Mouse (Mus musculus): ENCODE results near the gene Agbl4. TPM values are rescaled to one million over a fixed set of nuclear protein-coding genes. Genes with fewer than 3 reads are reported as not detected.

The Agbl4 gene
- polyA plus RNA-seq, 1 experiment = 13.1 TPM

DNA sequence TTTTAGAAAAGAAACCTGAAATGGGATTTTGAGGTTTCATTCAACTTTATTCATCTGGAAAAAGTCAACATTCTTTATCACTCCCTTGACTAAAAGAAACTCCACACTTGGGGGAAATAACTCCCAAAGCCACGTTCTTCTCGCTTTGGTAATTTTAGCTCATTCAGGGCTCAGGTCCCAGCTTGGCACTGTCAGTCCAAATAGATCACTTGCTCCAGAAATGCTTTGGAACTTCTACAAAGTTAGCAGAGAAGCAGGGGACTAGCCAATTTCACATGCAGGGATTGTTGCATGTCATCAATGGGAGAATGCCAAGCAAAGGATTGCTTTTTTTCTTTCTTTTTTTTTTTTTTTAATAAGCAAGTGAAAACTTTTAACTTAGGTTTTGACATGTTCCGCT is 1022.6 kb downstream of the Agbl4 start:
- H3K27ac ChIP-seq (ENCODE audit: insufficient read depth, low read length) = no peak overlapping the region
- no peak overlapping the region for H3K4me3 ChIP-seq (ENCODE audit: insufficient read depth, low read length)
- TF ChIP-seq POLR2A (IDR thresholded peaks at IDR 0.05; ENCODE audit: extremely low read depth, insufficient read depth, low read length) (no peak), CTCF (IDR thresholded peaks at IDR 0.05; ENCODE audit: extremely low read depth, insufficient read depth, low read length) (no peak)
- peaks cover 2% of the 10 kb centered on the region; the same call in 1 of the 2 replicates for H3K4me1 ChIP-seq (ENCODE audit: control insufficient read depth, insufficient read depth, low read length)

- no peak overlapping the region for H3K4me3 ChIP-seq (ENCODE audit: insufficient read depth, low read length)
- H3K4me1 ChIP-seq (ENCODE audit: control insufficient read depth, insufficient read depth, low read length) = peaks cover 2% of the 10 kb centered on the region; the same call in 1 of the 2 replicates
- TF ChIP-seq POLR2A (IDR thresholded peaks at IDR 0.05; ENCODE audit: extremely low read depth, insufficient read depth, low read length) = no peak
- TF ChIP-seq CTCF (IDR thresholded peaks at IDR 0.05; ENCODE audit: extremely low read depth, insufficient read depth, low read length) = no peak
- H3K27ac ChIP-seq (ENCODE audit: insufficient read depth, low read length) = no peak overlapping the region
Observed at GRCm38 (mm10) chr4:111420955-111421354, 1023.5 kb downstream of the Agbl4 start.

DNA sequence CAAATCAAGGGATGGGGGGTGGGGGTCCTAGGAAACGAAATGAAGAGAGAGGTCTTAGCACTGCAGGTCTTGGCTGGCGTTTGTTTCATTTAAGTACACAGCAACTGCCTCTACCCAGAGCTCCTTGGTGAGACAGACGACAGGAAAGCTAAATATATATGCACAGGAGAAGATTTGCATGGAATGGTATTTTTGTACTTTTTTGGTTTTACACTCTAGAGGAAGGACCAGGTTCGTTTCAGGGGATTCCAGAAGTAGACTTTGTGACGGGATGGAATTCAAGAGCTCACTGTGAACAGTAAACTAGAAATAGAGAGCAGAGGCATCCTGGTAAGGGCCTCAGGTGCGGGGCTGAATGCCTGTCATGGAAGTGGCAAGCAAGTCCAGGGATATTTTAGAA is 1024.3 kb downstream of the Agbl4 start:
- Histone ChIP-seq H3K27ac (ENCODE audit: insufficient read depth, low read length) (no peak overlapping the region), H3K4me3 (ENCODE audit: insufficient read depth, low read length) (no peak overlapping the region), H3K4me1 (ENCODE audit: control insufficient read depth, insufficient read depth, low read length) (peaks cover 2% of the 10 kb centered on the region; the same call in 1 of the 2 replicates)
- TF ChIP-seq POLR2A (IDR thresholded peaks at IDR 0.05; ENCODE audit: extremely low read depth, insufficient read depth, low read length) = no peak
- no peak for TF ChIP-seq CTCF (IDR thresholded peaks at IDR 0.05; ENCODE audit: extremely low read depth, insufficient read depth, low read length)

DNA sequence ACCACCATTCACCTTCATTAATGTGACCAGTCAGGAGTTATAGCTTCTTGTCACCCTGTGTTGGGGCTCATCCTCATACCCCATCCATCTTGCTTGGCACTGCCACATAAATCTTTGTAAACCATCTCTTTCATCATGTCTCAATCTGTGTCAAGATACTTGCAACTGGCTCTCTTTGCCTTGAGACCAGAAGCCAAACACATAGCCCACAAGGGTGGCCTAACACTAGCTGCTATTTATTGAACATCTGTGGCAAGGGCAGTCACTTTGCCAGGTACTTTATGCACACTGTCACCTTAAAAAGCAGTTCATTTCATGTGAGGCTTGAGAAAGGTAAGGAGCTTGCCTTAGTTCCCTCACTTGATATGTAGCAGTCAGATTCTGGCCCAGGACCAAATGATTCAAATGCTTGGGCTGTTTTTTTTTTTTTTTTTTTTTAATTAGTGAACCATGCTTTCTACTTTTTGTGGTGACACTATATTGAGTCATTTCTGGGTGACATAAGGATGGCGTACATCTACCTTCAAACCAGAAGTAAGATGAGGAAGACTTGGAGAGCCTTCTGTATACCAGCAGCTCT is 1027.0 kb downstream of the Agbl4 start:
- no peak overlapping the region for H3K27ac ChIP-seq (ENCODE audit: insufficient read depth, low read length)
- H3K4me3 ChIP-seq (ENCODE audit: insufficient read depth, low read length) = no peak overlapping the region
- peaks cover 3% of the 10 kb centered on the region for H3K4me1 ChIP-seq (ENCODE audit: control insufficient read depth, insufficient read depth, low read length)
- TF ChIP-seq POLR2A (IDR thresholded peaks at IDR 0.05; ENCODE audit: extremely low read depth, insufficient read depth, low read length) (no peak), CTCF (IDR thresholded peaks at IDR 0.05; ENCODE audit: extremely low read depth, insufficient read depth, low read length) (no peak)

DNA sequence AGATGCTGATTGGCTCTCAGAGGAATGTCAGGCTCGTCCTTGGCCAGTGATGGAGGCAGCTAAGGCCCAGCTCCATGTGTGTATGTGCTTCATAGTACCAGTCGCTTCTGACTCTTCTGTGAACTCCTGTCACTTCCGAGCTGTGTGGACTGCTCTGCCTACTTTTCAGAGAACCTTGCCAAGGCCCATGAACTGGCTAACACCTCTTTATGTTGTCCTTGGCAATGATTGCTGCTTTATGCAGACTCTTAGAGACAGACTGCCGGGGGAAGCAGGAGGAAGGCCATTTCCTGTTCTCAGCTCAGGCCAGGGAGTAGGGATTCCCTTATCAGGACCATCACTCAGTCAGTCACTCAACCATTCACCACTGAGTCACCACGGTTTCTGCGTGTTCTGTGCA is 1027.7 kb downstream of the Agbl4 start:
- no peak overlapping the region for H3K27ac ChIP-seq (ENCODE audit: insufficient read depth, low read length)
- no peak for TF ChIP-seq CTCF (IDR thresholded peaks at IDR 0.05; ENCODE audit: extremely low read depth, insufficient read depth, low read length)
- no peak for TF ChIP-seq POLR2A (IDR thresholded peaks at IDR 0.05; ENCODE audit: extremely low read depth, insufficient read depth, low read length)
- peaks cover 3% of the 10 kb centered on the region for H3K4me1 ChIP-seq (ENCODE audit: control insufficient read depth, insufficient read depth, low read length)
- H3K4me3 ChIP-seq (ENCODE audit: insufficient read depth, low read length) = no peak overlapping the region

GRCm38 (mm10) chr4:111431186-111431585 is 1033.7 kb downstream of the Agbl4 start:
- no peak for TF ChIP-seq CTCF (IDR thresholded peaks at IDR 0.05; ENCODE audit: extremely low read depth, insufficient read depth, low read length)
- no peak for TF ChIP-seq POLR2A (IDR thresholded peaks at IDR 0.05; ENCODE audit: extremely low read depth, insufficient read depth, low read length)
- Histone ChIP-seq H3K4me3 (ENCODE audit: insufficient read depth, low read length) (no peak overlapping the region), H3K27ac (ENCODE audit: insufficient read depth, low read length) (no peak overlapping the region), H3K4me1 (ENCODE audit: control insufficient read depth, insufficient read depth, low read length) (peaks cover 3% of the 10 kb centered on the region)

DNA sequence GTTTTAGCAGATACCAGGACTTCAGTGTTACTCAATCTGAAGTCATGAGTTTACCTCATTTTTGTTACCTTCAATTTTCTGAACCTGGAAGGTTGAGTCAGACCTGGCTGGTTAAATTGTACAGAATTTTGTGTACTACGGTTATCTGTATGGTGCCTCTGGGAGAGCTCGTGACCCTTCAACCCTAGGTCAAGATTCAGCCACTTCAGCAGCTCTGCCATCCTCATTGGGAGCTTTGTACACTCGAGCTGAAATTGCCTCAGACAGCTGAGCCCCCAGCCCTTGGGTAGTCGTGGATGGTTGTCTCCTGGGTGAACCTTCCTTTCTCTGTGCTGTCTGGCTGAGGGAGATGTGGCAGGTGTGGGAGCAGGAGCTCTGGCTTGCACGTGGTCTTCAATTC is 1034.6 kb downstream of the Agbl4 start:
- Histone ChIP-seq H3K4me3 (ENCODE audit: insufficient read depth, low read length) (no peak overlapping the region), H3K4me1 (ENCODE audit: control insufficient read depth, insufficient read depth, low read length) (peaks cover 3% of the 10 kb centered on the region)
- no peak for TF ChIP-seq POLR2A (IDR thresholded peaks at IDR 0.05; ENCODE audit: extremely low read depth, insufficient read depth, low read length)

DNA sequence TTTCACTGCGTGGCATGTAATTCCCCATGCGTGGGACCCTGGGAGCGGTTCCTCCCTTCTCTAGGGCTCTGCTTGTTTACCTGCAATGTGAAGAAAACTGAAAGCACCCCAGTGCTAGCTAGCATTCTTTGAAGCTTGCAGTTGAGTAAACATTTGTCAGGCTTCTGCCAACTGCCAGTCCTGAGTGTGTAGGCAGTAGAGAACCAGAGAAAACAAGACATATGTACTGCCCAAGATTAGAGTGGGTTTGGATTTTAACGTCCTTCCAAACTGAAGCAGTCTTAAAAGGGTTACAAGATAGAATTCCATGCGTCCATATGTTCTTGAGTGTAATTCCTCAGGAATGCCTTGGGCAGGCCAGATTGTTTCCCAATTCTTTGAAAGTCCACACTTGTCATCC is 1035.0 kb downstream of the Agbl4 start:
- Histone ChIP-seq H3K27ac (ENCODE audit: insufficient read depth, low read length) (no peak overlapping the region), H3K4me3 (ENCODE audit: insufficient read depth, low read length) (no peak overlapping the region), H3K4me1 (ENCODE audit: control insufficient read depth, insufficient read depth, low read length) (peaks cover 3% of the 10 kb centered on the region)
- TF ChIP-seq POLR2A (IDR thresholded peaks at IDR 0.05; ENCODE audit: extremely low read depth, insufficient read depth, low read length) (no peak), CTCF (IDR thresholded peaks at IDR 0.05; ENCODE audit: extremely low read depth, insufficient read depth, low read length) (no peak)

More for the DNA sequence above, 1034.6 kb downstream of the Agbl4 start:
- H3K27ac ChIP-seq (ENCODE audit: insufficient read depth, low read length) = no peak overlapping the region

- Histone ChIP-seq H3K27ac (ENCODE audit: insufficient read depth, low read length) (no peak overlapping the region), H3K4me1 (ENCODE audit: control insufficient read depth, insufficient read depth, low read length) (peaks cover 9% of the 10 kb centered on the region)
- TF ChIP-seq CTCF (IDR thresholded peaks at IDR 0.05; ENCODE audit: extremely low read depth, insufficient read depth, low read length) (no peak), POLR2A (IDR thresholded peaks at IDR 0.05; ENCODE audit: extremely low read depth, insufficient read depth, low read length) (no peak)
Observed at GRCm38 (mm10) chr4:111441709-111442108, 1044.2 kb downstream of the Agbl4 start.

GRCm38 (mm10) chr4:111442435-111443238 is 1045.2 kb downstream of the Agbl4 start:
- Histone ChIP-seq H3K4me3 (ENCODE audit: insufficient read depth, low read length) (no peak overlapping the region), H3K27ac (ENCODE audit: insufficient read depth, low read length) (no peak overlapping the region), H3K4me1 (ENCODE audit: control insufficient read depth, insufficient read depth, low read length) (peaks cover 9% of the 10 kb centered on the region)
- TF ChIP-seq CTCF (IDR thresholded peaks at IDR 0.05; ENCODE audit: extremely low read depth, insufficient read depth, low read length) (no peak), POLR2A (IDR thresholded peaks at IDR 0.05; ENCODE audit: extremely low read depth, insufficient read depth, low read length) (no peak)

More at GRCm38 (mm10) chr4:111441709-111442108, 1044.2 kb downstream of the Agbl4 start:
- H3K4me3 ChIP-seq (ENCODE audit: insufficient read depth, low read length) = no peak overlapping the region

All from cortical plate, adult 2 months (tissue).